ENCODE assay signal across 9 mouse cellular contexts in genomic region chr11:100168765-100169762, GRCm38 (mm10). TPM values are rescaled to one million over a fixed set of nuclear protein-coding genes. Genes with fewer than 3 reads are reported as not detected.
A peak's percentile ranks its signal among the peaks of the same experiment; 100 is the strongest.
DNase-seq lines count a peak whose midpoint lies in the region; ATAC-seq and TF ChIP-seq lines count a peak whose summit lies in the region.
"Had no signal": no experiment of that assay in that cellular context is flagged by ENCODE, and none has a peak within 500 bp of the region (broad histone marks: within the 10 kb centered on the region; RNA-seq: fewer than 3 reads in every experiment).

No protein-coding gene starts in this region.

- H3K9ac ChIP-seq in kidney, postnatal 0 days (ENCODE audit: low read depth, low read length): no peak overlapping the region
- H3K9ac ChIP-seq in liver, embryonic 11.5 days (ENCODE audit: low read depth, low read length): no peak overlapping the region
- H3K9ac ChIP-seq in neural tube, embryonic 13.5 days: no peak overlapping the region
- H3K9ac ChIP-seq: embryonic facial prominence, embryonic 12.5 days had no signal

- peaks cover 42% of the 10 kb centered on the region for H3K4me1 ChIP-seq in heart, embryonic 10.5 days
- no peaks in the 10 kb centered on the region for H3K4me1 ChIP-seq in kidney, postnatal 0 days (replicated peaks; ENCODE audit: insufficient read depth, low read length)
- 0 out of 2 replicates have a peak, but pooled peaks cover 4% of the 10 kb centered on the region for H3K4me1 ChIP-seq in liver, embryonic 11.5 days (replicated peaks; ENCODE audit: control insufficient read depth, insufficient read depth, low read length)
- no peaks in the 10 kb centered on the region for H3K4me1 ChIP-seq in neural tube, embryonic 13.5 days (replicated peaks)

- H3K9me3 ChIP-seq in heart, embryonic 10.5 days: no peaks in the 10 kb centered on the region
- H3K9me3 ChIP-seq in kidney, postnatal 0 days (replicated peaks; ENCODE audit: low read length): no peaks in the 10 kb centered on the region
- no peaks in the 10 kb centered on the region for H3K9me3 ChIP-seq in liver, embryonic 11.5 days (ENCODE audit: control insufficient read depth, low read length)
- no peaks in the 10 kb centered on the region for H3K9me3 ChIP-seq in neural tube, embryonic 13.5 days
- H3K9me3 ChIP-seq: embryonic facial prominence, embryonic 12.5 days had no signal

- no peak overlapping the region for H3K27ac ChIP-seq in heart, embryonic 10.5 days
- H3K27ac ChIP-seq in kidney, postnatal 0 days: no peak overlapping the region
- no peak overlapping the region for H3K27ac ChIP-seq in liver, embryonic 11.5 days (ENCODE audit: low read depth, low read length)
- H3K27ac ChIP-seq in neural tube, embryonic 13.5 days (replicated peaks): no peak overlapping the region
- H3K27ac ChIP-seq: embryonic facial prominence, embryonic 12.5 days had no signal

- H3K4me2 ChIP-seq in kidney, postnatal 0 days (ENCODE audit: low read length): no peak overlapping the region
- H3K4me2 ChIP-seq in liver, embryonic 11.5 days: no peak overlapping the region
- H3K4me2 ChIP-seq in neural tube, embryonic 13.5 days: no peak overlapping the region
- H3K4me2 ChIP-seq: embryonic facial prominence, embryonic 12.5 days had no signal

- H3K27me3 ChIP-seq in heart, embryonic 10.5 days (ENCODE audit: insufficient read depth, poor library complexity, severe bottlenecking): 0 out of 2 replicates have a peak, but pooled peaks cover 5% of the 10 kb centered on the region
- no peaks in the 10 kb centered on the region for H3K27me3 ChIP-seq in kidney, postnatal 0 days (ENCODE audit: insufficient read depth, low read length)
- no peaks in the 10 kb centered on the region for H3K27me3 ChIP-seq in liver, embryonic 11.5 days (replicated peaks; ENCODE audit: control insufficient read depth, insufficient read depth, low read length)
- no peaks in the 10 kb centered on the region for H3K27me3 ChIP-seq in neural tube, embryonic 13.5 days
- H3K27me3 ChIP-seq: embryonic facial prominence, embryonic 12.5 days had no signal

- peak; percentile 88 for DNase-seq in 3T3-L1 (ENCODE audit: low read depth, low spot score)
- peak; percentile 69 for DNase-seq in adrenal gland, adult 2 months
- peak; percentile 66 for DNase-seq in embryo, embryonic 11.5 days (ENCODE audit: low read depth, low spot score)
- DNase-seq in heart, embryonic 10.5 days (ENCODE audit: low spot score): peak; percentile 85
- DNase-seq in kidney, postnatal 0 days (ENCODE audit: low spot score): peak; percentile 82
- DNase-seq in liver, embryonic 11.5 days (ENCODE audit: low spot score): peak; percentile 65
- peak; percentile 92 for DNase-seq in testis, postnatal 10 days (ENCODE audit: low spot score)

- ATAC-seq in kidney, postnatal 0 days (replicated peaks; ENCODE audit: low FRiP score, low read depth): peak; percentile 45; the same call in 1 of the 2 replicates
- ATAC-seq in liver, embryonic 11.5 days (replicated peaks; ENCODE audit: low FRiP score): peak; percentile 36
- ATAC-seq in neural tube, embryonic 13.5 days (ENCODE audit: low read depth): peak; percentile 23; the same call in 1 of the 2 replicates

- no peak overlapping the region for H3K4me3 ChIP-seq in heart, embryonic 10.5 days
- no peak overlapping the region for H3K4me3 ChIP-seq in kidney, postnatal 0 days (replicated peaks; ENCODE audit: low read depth, low read length)
- H3K4me3 ChIP-seq in liver, embryonic 11.5 days (ENCODE audit: low read depth, low read length): no peak overlapping the region
- no peak overlapping the region for H3K4me3 ChIP-seq in neural tube, embryonic 13.5 days
- H3K4me3 ChIP-seq: embryonic facial prominence, embryonic 12.5 days had no signal

- H3K36me3 ChIP-seq in heart, embryonic 10.5 days: no peaks in the 10 kb centered on the region
- H3K36me3 ChIP-seq in kidney, postnatal 0 days (ENCODE audit: insufficient read depth, low read length): no peaks in the 10 kb centered on the region
- H3K36me3 ChIP-seq in liver, embryonic 11.5 days (ENCODE audit: control insufficient read depth, insufficient read depth, low read length): no peaks in the 10 kb centered on the region
- H3K36me3 ChIP-seq in neural tube, embryonic 13.5 days: no peaks in the 10 kb centered on the region
- H3K36me3 ChIP-seq: embryonic facial prominence, embryonic 12.5 days had no signal

- TF ChIP-seq CTCF in kidney, postnatal 0 days (IDR thresholded peaks at IDR 0.05; ENCODE audit: low read depth): peak; percentile 77

- 30% methylated on average over 14 of the region's 14 CpGs for WGBS in heart, embryonic 10.5 days
- WGBS in kidney, postnatal 0 days: 30% methylated on average over 14 of the region's 14 CpGs
- WGBS in liver, embryonic 11.5 days: 27% methylated on average over 14 of the region's 14 CpGs
- WGBS in neural tube, embryonic 13.5 days: 33% methylated on average over 14 of the region's 14 CpGs

RNA-seq across cellular contexts. Expression of gene Krt19, which starts 20.6 kb away (rescaled TPM):
- total RNA-seq in adrenal gland, adult 2 months (2021): 1 to 10 TPM; 6.1 to 8.6 TPM
- polyA plus RNA-seq in adrenal gland, adult 2 months (2012; rRNA removed): 2.6 and 4.4 TPM in 2 replicates
- polyA plus RNA-seq in heart, embryonic 10.5 days (2016; fragmentation: Nextera tagmentation; extraction: Ambion mirVana): 76.3 and 86.1 TPM in 2 replicates
- polyA plus RNA-seq in kidney, postnatal 0 days (2015; fragmentation: Nextera tagmentation; extraction: Ambion mirVana): 90.5 and 94.0 TPM in 2 replicates
- 9.6 and 12.4 TPM in 2 replicates for polyA plus RNA-seq in liver, embryonic 11.5 days (2014; fragmentation: Nextera tagmentation; extraction: Ambion mirVana)
- polyA plus RNA-seq in neural tube, embryonic 13.5 days (2015; fragmentation: Nextera tagmentation; extraction: Ambion mirVana): 1.1 and 2.2 TPM in 2 replicates

RNA-seq across cellular contexts. Expression of gene Krt9, which starts 24.0 kb away (rescaled TPM):
- total RNA-seq in adrenal gland, adult 2 months (2021): not detected
- polyA plus RNA-seq in adrenal gland, adult 2 months (2012; rRNA removed): not detected in 2 replicates
- not detected in 2 replicates for polyA plus RNA-seq in heart, embryonic 10.5 days (2016; fragmentation: Nextera tagmentation; extraction: Ambion mirVana)
- not detected in 2 replicates for polyA plus RNA-seq in kidney, postnatal 0 days (2015; fragmentation: Nextera tagmentation; extraction: Ambion mirVana)
- polyA plus RNA-seq in liver, embryonic 11.5 days (2014; fragmentation: Nextera tagmentation; extraction: Ambion mirVana): not detected in 2 replicates
- polyA plus RNA-seq in neural tube, embryonic 13.5 days (2015; fragmentation: Nextera tagmentation; extraction: Ambion mirVana): not detected in 2 replicates
- polyA plus RNA-seq: embryonic facial prominence, embryonic 12.5 days had no signal

RNA-seq across cellular contexts. Expression of gene Krt15, which starts 33.3 kb away (rescaled TPM):
- total RNA-seq in adrenal gland, adult 2 months (2021): not detected
- not detected in 2 replicates for polyA plus RNA-seq in adrenal gland, adult 2 months (2012; rRNA removed)
- 0.11 and 1.5 TPM in 2 replicates for polyA plus RNA-seq in heart, embryonic 10.5 days (2016; fragmentation: Nextera tagmentation; extraction: Ambion mirVana)
- polyA plus RNA-seq in kidney, postnatal 0 days (2015; fragmentation: Nextera tagmentation; extraction: Ambion mirVana): 2.9 and 3.0 TPM in 2 replicates
- polyA plus RNA-seq in liver, embryonic 11.5 days (2014; fragmentation: Nextera tagmentation; extraction: Ambion mirVana): 0.25 TPM in 1 of 2 replicates, not detected in the other
- 1.0 and 4.3 TPM in 2 replicates for polyA plus RNA-seq in neural tube, embryonic 13.5 days (2015; fragmentation: Nextera tagmentation; extraction: Ambion mirVana)

RNA-seq across cellular contexts. Expression of gene Krt14, which starts 38.3 kb away (rescaled TPM):
- total RNA-seq in adrenal gland, adult 2 months (2021): under 1 TPM in 1 of 2 experiments, not detected in 1; 0.52 TPM
- 0.12 and 0.13 TPM in 2 replicates for polyA plus RNA-seq in adrenal gland, adult 2 months (2012; rRNA removed)
- 0.70 and 1.5 TPM in 2 replicates for polyA plus RNA-seq in heart, embryonic 10.5 days (2016; fragmentation: Nextera tagmentation; extraction: Ambion mirVana)
- 2.7 and 4.3 TPM in 2 replicates for polyA plus RNA-seq in kidney, postnatal 0 days (2015; fragmentation: Nextera tagmentation; extraction: Ambion mirVana)
- 2.1 and 2.3 TPM in 2 replicates for polyA plus RNA-seq in liver, embryonic 11.5 days (2014; fragmentation: Nextera tagmentation; extraction: Ambion mirVana)
- 1.6 and 7.2 TPM in 2 replicates for polyA plus RNA-seq in neural tube, embryonic 13.5 days (2015; fragmentation: Nextera tagmentation; extraction: Ambion mirVana)

RNA-seq across cellular contexts. Expression of gene Krt13, which starts 47.7 kb away (rescaled TPM):
- not detected for total RNA-seq in adrenal gland, adult 2 months (2021)
- polyA plus RNA-seq in adrenal gland, adult 2 months (2012; rRNA removed): not detected in 2 replicates
- polyA plus RNA-seq in heart, embryonic 10.5 days (2016; fragmentation: Nextera tagmentation; extraction: Ambion mirVana): 0.10 TPM in 1 of 2 replicates, not detected in the other
- polyA plus RNA-seq in kidney, postnatal 0 days (2015; fragmentation: Nextera tagmentation; extraction: Ambion mirVana): 0.08 and 0.10 TPM in 2 replicates
- 0.14 TPM in 1 of 2 replicates, not detected in the other for polyA plus RNA-seq in liver, embryonic 11.5 days (2014; fragmentation: Nextera tagmentation; extraction: Ambion mirVana)
- not detected in 2 replicates for polyA plus RNA-seq in neural tube, embryonic 13.5 days (2015; fragmentation: Nextera tagmentation; extraction: Ambion mirVana)
- polyA plus RNA-seq: embryonic facial prominence, embryonic 12.5 days had no signal
